Mouse (Mus musculus) retina, postnatal 7 days (tissue): ENCODE measurements around the gene Ksr1.
A peak's percentile ranks its signal among the peaks of the same experiment; 100 is the strongest.

ENCODE experiments used
- DNase-seq: peaks from one replicate; pipeline ENCODE4 v3.0.0-alpha.2; 2012; ENCODE audit warnings: low read depth, low spot score

Ksr1 gene

DNA sequence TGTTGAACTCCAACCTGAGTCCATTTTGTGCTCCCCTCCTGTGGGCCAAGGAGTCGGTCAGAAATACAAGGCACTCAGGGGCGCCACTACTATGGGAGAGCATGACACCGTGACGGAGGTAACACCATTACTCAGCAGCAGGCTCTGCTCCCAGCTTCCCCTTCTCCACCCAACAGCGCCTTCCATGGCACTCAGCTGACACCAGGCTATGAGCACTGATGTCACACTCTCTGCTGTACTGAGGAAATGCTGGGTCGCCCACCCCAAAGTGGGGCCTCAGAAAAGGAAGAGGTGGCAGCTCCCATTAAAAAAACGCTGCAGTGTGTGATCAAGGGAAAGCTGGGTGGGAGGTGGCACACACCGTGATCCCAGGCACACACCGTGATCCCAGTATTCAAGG lies 101.0 kb downstream of the Ksr1 start:
- DNase-seq = no peak

DNA sequence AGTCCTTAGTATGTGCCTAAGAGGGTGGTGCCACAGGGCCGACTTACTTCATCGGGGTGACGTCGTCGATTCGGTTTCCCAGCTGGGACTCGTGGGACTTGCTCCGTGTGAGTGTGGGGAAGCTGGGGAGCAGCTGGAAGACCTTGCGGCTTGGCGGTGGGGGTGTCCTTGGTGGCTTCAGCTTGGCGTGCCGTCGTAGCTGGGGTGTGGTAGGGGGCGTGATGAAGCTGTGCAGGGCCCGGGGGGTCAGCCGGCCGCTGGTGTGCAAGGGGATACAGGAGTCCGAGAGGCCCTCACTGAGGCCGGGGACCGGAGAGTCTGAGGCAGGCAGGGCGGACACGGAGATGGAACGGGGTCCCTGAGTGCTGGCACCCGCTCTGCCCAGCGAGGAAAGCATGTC lies 101.4 kb downstream of the Ksr1 start:
- DNase-seq = no peak

GRCm38 (mm10) chr11:79041908-79042430 lies 104.2 kb downstream of the Ksr1 start:
- DNase-seq = no peak

DNA sequence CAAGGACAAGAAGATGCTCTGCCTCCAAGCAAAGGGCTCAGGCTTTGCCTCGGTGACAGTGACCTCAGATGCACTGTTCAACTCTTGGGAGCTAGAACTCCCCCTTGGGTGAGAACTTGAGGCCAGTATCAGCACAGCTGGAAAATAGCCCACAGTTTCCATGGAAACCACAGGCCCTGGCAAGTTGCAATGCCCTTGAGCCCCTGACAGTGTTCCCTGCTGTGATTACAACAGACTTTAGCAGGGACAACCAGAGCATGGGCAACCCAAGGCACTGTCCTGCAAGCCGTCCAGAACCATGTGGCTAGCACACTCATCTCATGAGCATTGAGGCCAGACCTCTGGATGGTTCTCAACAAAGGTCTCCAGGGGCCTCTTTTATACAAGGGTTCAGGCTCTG lies 106.7 kb downstream of the Ksr1 start:
- DNase-seq = peak; percentile 21

- DNase-seq = no peak
Measured at GRCm38 (mm10) chr11:79037555-79037954, 108.7 kb downstream of the Ksr1 start.

DNA sequence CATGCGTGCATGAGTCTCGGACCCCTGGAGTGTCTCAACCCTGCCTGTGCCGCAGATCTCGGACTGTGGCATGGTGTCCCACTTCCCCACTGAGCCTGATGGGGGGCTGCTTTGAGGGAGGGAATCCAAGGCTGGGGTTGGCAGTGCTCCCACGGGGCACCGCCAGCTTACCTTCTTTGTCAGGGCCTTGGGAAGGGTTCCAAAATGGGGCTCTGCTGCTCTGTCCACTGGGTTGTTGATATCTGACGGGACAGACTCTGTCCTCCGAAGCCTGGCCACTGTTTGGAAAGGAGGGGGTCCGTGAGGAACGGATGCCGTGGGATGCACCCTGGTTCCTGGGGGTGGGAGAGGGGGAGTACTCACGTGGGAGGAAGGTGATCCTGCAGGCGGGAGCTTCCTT lies 109.9 kb downstream of the Ksr1 start:
- DNase-seq = no peak

DNA sequence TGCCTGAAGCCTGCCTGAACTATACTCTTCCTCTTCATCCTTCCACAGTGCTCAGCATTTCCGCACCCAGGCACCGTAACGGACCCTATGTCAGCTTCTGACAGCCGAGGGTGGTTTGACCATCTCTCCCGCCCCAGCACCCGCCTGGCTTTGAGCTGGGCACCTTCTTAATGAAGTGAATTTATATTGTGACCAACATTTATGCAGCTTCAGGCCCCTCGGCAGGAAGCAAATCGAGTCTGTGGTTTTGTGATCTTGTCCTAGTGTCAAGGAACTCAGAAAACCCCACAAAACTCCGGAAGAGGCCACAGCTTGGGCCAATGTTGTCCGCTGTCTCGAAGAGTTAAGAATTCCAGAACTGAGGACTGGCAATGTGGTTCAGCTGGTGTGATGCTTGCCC lies 112.6 kb downstream of the Ksr1 start:
- no peak for DNase-seq

DNA sequence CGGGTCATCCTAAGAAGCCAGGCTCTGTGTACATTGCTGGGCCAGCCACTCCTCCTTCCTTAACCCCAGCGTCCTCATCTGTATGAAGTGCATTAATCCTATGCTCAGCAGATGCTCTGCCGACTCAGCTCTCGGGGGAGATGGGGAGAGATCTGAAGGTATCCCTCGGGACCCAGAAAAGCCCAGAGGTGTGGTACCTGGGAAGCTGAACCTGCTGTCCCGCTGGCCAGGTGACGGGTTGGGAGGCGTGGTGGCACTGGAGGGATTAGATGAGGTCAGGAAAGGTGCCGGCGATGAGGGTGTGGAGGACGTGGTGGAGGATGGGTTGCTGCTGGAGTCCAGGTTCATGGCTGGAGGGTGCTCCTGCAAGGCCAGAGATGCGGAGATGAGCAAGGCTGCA lies 113.2 kb downstream of the Ksr1 start:
- no peak for DNase-seq

GRCm38 (mm10) chr11:79031452-79031746 lies 114.8 kb downstream of the Ksr1 start:
- DNase-seq = no peak

GRCm38 (mm10) chr11:79030570-79031451 lies 115.4 kb downstream of the Ksr1 start:
- peak; percentile 67 for DNase-seq

- no peak for DNase-seq
Measured at GRCm38 (mm10) chr11:79023751-79024150, 122.5 kb downstream of the Ksr1 start.

DNA sequence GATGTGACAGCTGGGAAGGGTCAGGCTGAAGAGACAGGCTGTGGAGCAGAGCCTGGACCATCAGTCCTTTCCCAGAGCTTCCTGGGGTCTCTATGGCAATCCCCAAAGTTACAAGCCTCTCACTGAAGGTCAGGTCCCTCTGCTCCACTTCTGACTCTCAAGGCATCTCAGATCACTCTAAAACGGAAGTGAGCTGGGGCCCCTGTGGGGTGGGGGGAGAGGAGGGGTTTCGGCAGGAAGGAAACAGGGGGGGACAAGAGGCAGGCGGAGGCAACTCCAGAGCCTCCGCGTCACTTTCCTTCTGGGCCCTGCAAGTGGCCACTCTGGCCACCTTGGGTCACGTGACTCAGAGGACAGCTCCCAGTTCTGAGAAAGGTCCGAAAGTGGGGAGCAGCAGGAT lies 122.9 kb downstream of the Ksr1 start:
- DNase-seq = no peak

DNA sequence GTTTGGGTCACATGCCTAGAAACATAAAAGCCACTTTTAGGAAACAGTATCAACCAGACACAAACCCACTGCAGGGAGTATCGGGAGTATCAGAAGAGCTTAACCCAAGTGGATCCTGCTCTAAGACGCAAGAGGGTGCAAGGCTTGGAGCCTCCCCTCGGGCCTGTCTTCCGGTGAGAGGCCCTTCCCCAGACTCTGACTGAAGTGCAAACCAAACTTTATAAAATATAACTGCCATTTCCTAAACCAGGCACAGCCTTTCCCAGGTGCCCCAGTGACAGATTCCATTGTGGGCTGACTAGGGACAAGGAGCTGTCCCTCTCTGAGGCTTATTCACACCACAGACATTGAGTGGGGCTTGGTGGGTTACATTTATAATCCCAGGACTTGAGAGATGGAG lies 123.4 kb downstream of the Ksr1 start:
- no peak for DNase-seq

DNA sequence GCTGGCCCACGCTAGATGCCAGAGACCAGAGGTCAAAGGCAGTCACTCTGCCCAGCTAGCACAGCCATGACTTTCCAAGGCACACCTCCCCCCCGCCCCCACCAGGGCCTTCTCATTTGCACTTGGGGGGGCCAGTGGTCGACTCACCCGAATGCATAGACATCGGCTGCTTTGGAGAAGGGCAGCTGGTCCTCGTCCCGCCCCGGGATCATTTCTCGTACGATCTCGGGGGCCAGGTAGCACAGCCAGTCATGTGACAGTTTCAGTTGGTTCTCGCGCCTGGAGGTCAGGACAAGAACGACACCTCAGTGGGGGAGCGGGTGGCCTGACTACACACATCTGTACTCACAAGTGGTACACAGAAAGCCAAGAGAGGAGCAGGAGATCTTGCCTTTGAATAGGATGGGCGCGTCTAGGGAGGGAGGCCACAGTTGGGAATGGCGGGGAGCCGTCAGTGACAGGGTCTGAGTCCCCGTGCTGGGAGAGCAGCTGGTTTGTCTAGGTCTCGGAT lies 125.6 kb downstream of the Ksr1 start:
- no peak for DNase-seq

DNA sequence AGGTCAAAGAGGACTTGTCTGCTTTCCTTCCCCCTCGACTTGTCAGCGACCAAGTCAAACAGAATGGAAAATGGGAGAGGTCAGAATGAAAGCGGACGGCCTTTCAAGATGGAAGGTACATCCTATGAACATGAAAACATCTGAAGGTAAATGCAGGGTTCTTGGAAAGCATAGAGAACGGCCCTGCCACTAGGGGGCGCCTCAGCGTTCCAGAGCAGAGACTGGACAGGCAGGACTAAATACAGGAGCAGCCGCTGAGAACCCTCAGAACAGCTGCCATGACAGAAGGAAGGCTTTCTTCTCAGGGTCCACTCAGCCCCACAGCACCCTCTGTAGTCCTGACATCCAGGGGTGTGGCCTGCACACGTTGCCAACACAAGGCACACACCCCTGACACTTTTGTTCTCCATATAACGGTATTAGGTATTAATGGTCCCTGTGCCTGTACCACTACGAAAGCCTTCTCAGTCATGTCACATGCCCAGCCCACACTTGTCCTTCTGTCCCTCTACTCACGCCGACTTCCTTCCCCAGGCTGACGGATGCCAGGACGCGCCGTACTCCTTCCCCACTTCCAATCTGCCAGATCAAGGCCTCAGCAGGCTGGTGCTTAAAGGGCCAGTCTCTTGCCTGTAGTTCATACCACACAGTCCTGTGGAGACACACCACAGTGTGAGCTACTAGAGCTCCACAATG lies 126.2 kb downstream of the Ksr1 start:
- no peak for DNase-seq

DNA sequence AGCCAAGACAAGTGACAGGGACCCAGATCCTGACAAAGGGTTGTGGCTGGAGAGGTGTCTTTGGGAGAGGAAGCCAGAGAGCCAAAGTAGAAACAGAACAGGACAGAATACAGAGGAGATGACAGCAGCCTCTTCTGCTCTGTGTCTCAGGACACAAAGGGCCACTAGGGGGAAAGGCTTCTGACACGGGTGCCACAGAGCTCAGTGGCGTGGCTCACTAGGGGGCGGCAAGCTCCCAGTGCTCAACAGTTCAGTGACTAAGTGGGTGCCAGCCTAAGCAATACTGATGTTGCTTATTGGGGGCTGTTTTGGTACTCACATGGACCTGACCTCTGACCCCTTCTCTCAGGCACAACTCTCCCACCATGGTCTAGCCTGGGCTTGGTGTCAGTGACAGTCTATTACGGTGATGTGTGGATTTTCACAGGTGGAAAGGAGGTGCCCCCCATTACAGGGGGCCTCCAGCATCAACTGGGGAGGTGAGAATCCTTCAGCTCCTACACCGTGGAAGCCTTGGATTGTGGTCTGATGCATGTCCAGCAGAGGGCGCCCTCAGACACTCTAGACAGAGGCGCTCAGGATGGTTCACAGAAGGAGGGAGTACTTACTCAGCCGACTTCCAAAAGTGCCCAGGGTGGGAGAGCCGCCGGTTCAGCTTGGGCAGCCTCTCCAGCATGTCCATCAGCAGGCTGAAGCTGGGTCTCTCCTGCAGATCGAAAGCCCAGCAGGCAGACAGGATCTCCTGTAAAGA lies 127.1 kb downstream of the Ksr1 start:
- peak; percentile 56 for DNase-seq

DNA sequence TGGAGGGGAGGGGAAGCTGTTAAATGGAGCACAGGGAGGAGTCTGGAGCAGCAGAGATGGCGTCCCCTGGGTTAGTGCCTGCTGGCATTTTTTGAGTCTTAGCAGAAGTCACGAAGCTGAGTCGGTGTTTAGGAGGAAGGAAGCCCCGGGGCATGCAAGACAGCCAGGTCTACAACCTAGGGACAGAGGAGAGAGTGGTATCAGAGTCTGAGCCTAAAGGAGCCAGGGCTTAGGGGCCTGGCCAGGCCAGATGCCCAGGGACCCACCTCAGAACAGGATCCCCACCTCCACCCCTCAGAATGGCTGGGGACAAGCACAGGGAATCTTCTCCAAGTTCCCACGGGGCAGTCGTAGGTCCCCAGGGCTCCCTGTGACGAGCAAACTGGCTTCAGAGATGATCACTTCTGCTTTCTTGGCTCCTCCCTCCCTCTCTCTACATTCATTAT lies 129.0 kb downstream of the Ksr1 start:
- no peak for DNase-seq

DNA sequence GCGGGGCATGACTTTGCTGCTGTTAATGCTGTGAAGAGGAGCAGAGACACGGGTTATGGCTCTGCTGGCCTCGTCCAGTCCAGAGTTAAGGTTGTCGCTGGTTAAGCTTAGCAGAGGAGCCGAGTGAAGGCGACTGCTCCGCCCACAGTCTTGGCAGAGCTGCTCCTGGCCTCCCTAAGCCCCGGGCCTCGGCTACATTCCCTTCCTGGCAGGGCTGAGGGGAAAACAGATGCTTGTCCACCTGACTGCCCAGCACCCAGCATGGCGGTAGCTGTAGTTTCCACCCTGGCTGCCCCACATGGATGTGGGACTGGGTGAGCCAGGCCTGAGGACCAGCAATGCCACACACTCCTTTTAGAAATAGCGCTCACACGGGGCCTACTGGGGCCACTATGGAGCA lies 130.0 kb downstream of the Ksr1 start:
- DNase-seq = no peak

- DNase-seq = no peak
Measured at GRCm38 (mm10) chr11:79015660-79016215, 130.5 kb downstream of the Ksr1 start.

DNA sequence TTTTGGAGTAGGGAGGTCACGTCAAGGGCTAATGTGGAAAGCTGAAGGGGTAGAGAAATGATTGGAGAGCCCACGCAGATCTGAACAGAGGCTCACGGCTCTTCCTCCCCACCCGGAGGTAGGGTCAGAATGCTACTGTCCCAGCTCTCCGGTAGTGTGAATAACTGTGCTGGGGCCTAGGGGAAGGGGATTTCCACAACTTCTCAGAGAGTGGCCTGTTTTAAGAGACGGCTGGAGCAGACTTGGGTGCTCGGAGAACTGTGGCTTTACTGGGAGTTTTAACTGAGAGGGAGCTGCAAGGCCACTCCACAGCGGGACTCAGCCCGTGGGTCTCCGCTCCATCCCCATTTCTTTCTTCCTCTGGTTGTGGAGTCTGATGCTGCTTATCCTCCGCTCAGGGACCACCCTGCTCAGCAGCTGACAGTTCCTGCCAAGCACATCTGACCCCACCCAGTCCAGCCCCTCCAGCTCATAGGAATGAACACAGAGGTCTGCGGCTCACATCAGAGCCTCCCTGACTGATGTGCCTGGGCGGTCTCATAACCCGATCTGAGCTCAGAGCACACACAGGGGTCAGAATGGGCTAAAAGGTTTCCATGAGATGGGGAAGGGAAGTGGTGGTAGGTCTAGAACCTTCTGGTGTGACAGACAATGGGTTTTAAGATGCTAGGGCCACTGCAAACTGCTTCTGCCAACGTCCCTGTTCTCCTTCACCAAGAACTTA lies 131.4 kb downstream of the Ksr1 start:
- no peak for DNase-seq

DNA sequence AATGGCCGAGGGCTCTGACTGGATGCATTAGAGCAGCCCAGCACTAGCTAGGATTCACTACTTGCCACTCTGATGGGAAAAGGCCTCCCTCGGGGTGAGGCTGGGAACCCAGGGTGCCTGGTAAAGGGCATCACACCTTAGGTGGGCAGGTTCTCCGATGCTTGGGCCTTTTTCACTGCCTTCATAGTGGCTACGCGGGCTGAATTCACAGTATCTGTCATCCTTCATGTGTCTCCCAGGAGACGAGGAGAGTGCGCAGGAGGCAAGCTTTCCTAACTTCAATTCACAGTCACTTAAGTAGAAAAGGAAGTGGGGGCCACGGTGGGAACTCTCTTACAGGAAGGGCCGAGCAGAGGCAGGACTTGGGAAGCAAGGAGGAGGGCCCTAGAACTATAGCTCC lies 132.4 kb downstream of the Ksr1 start:
- no peak for DNase-seq
